Mouse (Mus musculus) neural tube, embryonic 11.5 days (tissue): ENCODE data around the gene Lhx6. TPM values are rescaled to one million over a fixed set of nuclear protein-coding genes. Genes with fewer than 3 reads are reported as not detected.
"Not testable (repeated sequence)": the region's sequence is repeated elsewhere in the genome, so short reads cannot be mapped to it uniquely, and the experiment has no call there.

Experiments
- ATAC-seq: fragments of 200-750 bp; cut with Nextera tagmentation; 2 replicates; pipeline ENCODE4 v1.8.0; 2017; ENCODE audit warnings: moderate number of reproducible peaks, mild to moderate bottlenecking, moderate TSS enrichment, moderate library complexity; ENCODE audit not compliant: insufficient read depth, low FRiP score, low TSS enrichment
- DNase-seq: peaks from one replicate; pipeline ENCODE4 v3.0.0-alpha.2; 2015; ENCODE audit warnings: low spot score
- H3K27ac ChIP-seq: fragments of 300-500 bp; sonication (generic); 2 replicates; pipeline ENCODE4 v1.5.1; 2014; ENCODE audit warnings: low read depth, mild to moderate bottlenecking, low read length
- H3K27me3 ChIP-seq: fragments of 300-500 bp; sonication (generic); 2 replicates; pipeline ENCODE4 v1.6.1; 2014; ENCODE audit warnings: mild to moderate bottlenecking, low read length, mixed read lengths; ENCODE audit not compliant: control insufficient read depth, insufficient read depth
- H3K36me3 ChIP-seq: fragments of 300-500 bp; sonication (generic); 2 replicates; pipeline ENCODE4 v1.6.1; 2014; ENCODE audit warnings: mild to moderate bottlenecking, low read length, moderate library complexity, mixed read lengths; ENCODE audit not compliant: control insufficient read depth, insufficient read depth
- H3K4me1 ChIP-seq: fragments of 300-500 bp; sonication (generic); 2 replicates; pipeline ENCODE4 v1.6.1; 2014; ENCODE audit warnings: low read length, mixed read lengths; ENCODE audit not compliant: control insufficient read depth, insufficient read depth
- H3K4me2 ChIP-seq: fragments of 300-500 bp; sonication (generic); 2 replicates; pipeline ENCODE4 v1.6.1; 2014; ENCODE audit warnings: low read depth, mild to moderate bottlenecking, moderate library complexity
- H3K4me3 ChIP-seq: fragments of 300-500 bp; sonication (generic); 2 replicates; pipeline ENCODE4 v1.5.1; 2014; ENCODE audit warnings: low read depth, low read length
- H3K9ac ChIP-seq: fragments of 300-500 bp; sonication (generic); 2 replicates; pipeline ENCODE4 v1.6.1; 2014; ENCODE audit warnings: mild to moderate bottlenecking, low read length
- H3K9me3 ChIP-seq: fragments of 300-500 bp; sonication (generic); 2 replicates; pipeline ENCODE4 v1.6.1; 2016; ENCODE audit warnings: low read length; ENCODE audit not compliant: control insufficient read depth
- WGBS: fragments of 180-500 bp; shearing (Covaris S2); extraction: QIAGEN DNeasy Blood & Tissue Kit; methylation state at CpG from one replicate; pipeline ENCODE4 v1.1.7; 2014; 5-methylcytosine and 5-hydroxymethylcytosine counted together
- polyA plus RNA-seq: library from polyadenylated mRNA; unstranded; fragments of >200 nt; fragmentation: Nextera tagmentation; extraction: Ambion mirVana; gene quantifications from 2 replicates; pipeline ENCODE4 v1.2.1, GENCODE M21; 2014

Gene Lhx6
- 0.72 and 1.5 TPM in 2 replicates for polyA plus RNA-seq

DNA sequence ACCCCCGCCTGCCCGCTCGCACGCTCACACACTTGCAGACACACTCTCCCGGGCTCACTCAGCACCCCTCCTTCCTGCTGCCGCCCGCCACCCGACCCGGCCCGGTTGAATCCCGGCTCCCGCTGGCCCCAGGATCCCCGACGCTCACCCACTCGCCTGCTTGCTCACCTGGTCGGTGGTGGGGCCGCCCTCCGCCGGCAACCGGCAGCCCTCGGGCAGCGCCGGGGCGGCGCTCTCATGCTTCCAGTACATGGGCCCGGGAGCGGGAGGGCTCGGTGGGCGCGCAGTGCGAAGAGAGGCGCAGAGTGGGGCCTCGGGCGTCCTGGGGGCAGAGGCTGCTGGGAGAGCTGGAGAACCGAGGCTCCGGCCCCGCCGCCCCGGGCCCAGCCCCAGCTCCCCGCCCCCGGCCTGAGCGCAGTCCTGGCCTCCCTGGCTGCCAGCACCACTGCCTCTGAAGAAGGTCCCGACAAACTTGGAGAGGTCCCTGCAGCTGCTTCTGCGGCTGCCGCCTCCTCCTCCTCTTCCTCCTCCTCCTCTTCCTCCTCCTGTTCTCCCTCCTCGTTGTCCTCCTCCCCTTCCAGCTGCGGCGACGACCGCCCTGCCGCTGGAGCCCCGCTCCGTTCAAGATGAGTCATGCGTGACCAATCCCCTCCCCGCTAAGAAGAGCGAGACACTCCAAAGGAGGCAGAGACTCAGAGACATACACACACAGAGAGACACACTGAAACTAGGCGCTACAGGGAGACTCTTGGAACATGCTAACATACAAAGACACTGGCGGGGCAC is at the start of gene Lhx6:
Gene Lhx6, minus strand, starts transcription at position 453 of the 786 bp plus-strand sequence.
- peak; percentile 40 for DNase-seq
- no peaks in the 10 kb centered on the region for H3K36me3 ChIP-seq
- under 1% methylated on average over 51 of the region's 58 CpGs for WGBS

DNA sequence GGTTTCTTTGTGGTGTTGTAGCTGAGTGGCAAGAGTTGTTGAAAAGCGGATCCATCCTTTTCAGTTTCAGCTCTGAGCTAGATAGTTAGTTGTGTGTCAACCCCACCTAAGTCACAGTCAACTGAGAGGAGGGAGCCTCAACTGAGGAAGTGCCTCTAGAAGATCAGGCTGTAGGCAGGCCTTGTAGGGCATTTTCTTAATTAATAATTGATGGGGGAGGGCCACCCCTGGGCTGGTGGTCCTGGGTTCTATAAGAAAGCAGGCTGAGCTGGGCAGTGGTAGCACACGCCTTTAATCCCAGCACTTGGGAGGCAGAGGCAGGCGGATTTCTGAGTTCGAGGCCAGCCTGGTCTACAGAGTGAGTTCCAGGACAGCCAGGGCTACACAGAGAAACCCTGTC is 47.2 kb upstream of the Lhx6 start:
- not testable (repeated sequence) for H3K36me3 ChIP-seq, DNase-seq, H3K27ac ChIP-seq, H3K9ac ChIP-seq, H3K4me1 ChIP-seq, H3K4me2 ChIP-seq, ATAC-seq, H3K27me3 ChIP-seq, H3K4me3 ChIP-seq, H3K9me3 ChIP-seq
- 98% methylated on average over 4 of the region's 4 CpGs for WGBS

More for the DNA sequence above, at the start of gene Lhx6:
- Histone ChIP-seq H3K9ac (peak within 1 kb of the TSS; percentile 22), H3K9me3 (no peaks in the 10 kb centered on the region), H3K4me2 (peak within 1 kb of the TSS; percentile 49), H3K4me1 (peaks cover 15% of the 10 kb centered on the region; the same call in 1 of the 2 replicates), H3K27me3 (peaks cover 95% of the 10 kb centered on the region), H3K4me3 (peak within 1 kb of the TSS; percentile 30), H3K27ac (no peak within 1 kb of the TSS)
- peak; percentile 43; the same call in 1 of the 2 replicates for ATAC-seq

DNA sequence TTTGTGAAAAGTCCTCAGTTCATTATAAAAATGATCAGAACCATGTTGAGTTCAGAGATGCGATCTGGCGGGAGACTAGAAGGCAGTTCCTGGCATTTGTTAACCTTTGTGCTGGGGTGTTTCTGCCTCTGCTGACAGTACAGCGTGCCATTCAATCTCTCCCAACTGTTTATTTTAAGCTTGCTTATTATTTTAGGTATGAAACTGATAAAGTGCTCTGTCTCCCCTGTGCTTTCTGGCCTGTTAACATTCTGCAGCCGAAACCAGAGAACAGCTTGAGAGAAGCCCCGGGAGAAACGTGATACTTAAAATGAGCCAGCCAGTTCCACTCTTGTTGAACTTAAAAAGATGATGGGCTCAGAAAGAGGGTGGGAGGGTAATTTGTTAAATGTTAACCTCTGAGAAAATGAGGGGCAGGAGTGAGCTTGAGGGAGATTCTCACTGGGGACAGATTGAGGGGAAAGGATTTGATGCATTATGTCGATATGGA is 43.7 kb upstream of the Lhx6 start:
- Histone ChIP-seq H3K27ac (no peak overlapping the region), H3K4me3 (no peak overlapping the region), H3K9ac (no peak overlapping the region), H3K36me3 (no peaks in the 10 kb centered on the region), H3K4me1 (no peaks in the 10 kb centered on the region), H3K4me2 (no peak overlapping the region), H3K9me3 (no peaks in the 10 kb centered on the region), H3K27me3 (no peaks in the 10 kb centered on the region)
- no peak for DNase-seq
- no peak for ATAC-seq
- WGBS = 85% methylated on average over 7 of the region's 7 CpGs

DNA sequence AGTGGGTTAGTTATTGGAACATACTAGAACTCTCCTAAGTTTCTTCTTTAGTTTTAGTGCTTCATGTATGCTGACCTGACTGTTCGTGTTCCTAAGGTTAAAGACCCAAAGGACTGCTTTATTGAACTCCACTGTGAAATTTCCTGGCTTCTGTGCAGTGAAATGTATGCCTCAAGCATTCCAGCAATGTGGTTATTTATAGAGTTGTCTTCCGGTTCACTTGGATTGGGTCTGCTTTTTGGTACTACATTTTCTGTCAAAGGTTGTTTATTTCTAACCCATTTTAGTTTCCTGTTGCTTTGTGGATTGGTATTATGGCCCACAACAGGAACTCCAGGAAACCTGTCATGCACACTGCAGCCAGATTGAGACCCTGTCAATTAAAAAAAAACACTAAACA is 33.9 kb upstream of the Lhx6 start:
- Histone ChIP-seq H3K9ac (no peak overlapping the region), H3K4me1 (peaks cover 5% of the 10 kb centered on the region; the same call in 1 of the 2 replicates), H3K4me3 (no peak overlapping the region), H3K36me3 (no peaks in the 10 kb centered on the region; the same call in 1 of the 2 replicates), H3K27me3 (no peaks in the 10 kb centered on the region), H3K4me2 (no peak overlapping the region), H3K9me3 (no peaks in the 10 kb centered on the region), H3K27ac (no peak overlapping the region)
- ATAC-seq (no peak), DNase-seq (no peak)
- 86% methylated on average over 2 of the region's 2 CpGs for WGBS

DNA sequence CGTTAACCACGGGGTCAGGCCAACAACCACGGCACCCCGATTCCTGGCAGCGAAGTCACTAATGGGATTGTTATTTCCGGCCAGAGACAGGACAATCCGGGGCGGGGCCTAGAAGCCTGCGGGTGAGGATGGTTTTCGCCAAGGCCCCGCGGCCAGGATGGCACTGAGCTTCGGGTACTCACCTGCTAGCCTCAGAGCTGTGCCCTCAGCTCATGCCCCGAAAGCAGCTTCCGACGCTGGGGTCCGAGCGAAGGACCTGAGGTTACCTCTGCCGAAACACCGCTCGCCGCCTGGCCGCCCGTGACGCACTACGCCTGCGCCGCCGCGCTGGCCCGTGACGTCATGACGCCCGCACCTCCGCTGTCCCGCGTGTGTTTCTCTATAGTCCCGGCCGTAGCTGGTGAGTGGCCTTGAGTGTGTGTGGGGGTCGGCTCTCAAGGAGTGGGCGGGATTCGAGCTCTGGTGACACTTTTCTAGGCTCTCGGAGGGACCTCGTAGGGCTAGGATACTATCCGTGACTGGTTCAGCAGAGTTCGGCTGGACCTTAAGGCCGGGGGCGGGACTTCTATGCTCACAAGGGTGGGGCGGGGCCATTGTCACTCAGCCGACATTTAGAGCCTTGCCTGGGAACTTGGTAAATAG is 31.2 kb upstream of the Lhx6 start, which contains the start of the genes Mrrf and Rbm18:
Gene Mrrf, plus strand, starts transcription at position 90 of the 642 bp plus-strand sequence.
Gene Rbm18, minus strand, starts transcription at position 474 of the 642 bp plus-strand sequence.
- Histone ChIP-seq H3K4me3 (peak within 1 kb of the TSS; percentile 78), H3K27ac (0 out of 2 replicates have a peak within 1 kb of the TSS, but pooled peaks have one; percentile 55), H3K27me3 (no peaks in the 10 kb centered on the region), H3K4me1 (peaks cover 5% of the 10 kb centered on the region; the same call in 1 of the 2 replicates), H3K9ac (peak within 1 kb of the TSS; percentile 80), H3K9me3 (no peaks in the 10 kb centered on the region), H3K4me2 (peak within 1 kb of the TSS; percentile 64), H3K36me3 (peaks cover 5% of the 10 kb centered on the region)
- DNase-seq (peak; percentile 94), ATAC-seq (peak; percentile 98)
- WGBS = under 1% methylated on average over 50 of the region's 50 CpGs

DNA sequence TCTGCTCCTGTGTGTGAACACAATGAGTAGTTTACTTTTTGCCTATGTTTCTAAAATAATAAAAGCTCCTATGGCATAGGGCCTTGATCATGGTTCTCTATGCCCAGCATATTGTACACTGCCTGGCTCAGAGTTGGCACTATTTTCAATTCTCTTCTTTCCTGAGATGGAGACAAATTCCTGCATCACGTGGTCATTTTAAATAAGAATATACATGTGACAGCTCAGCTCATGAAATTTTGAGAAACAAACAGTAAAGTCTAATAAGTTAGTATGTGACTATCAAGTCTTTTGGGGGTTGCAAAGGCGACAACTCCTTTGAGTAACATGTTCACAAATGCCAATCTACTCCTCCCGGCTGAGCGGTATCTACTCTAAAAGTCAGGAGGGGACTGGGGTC is 30.7 kb upstream of the Lhx6 start:
- Histone ChIP-seq H3K4me1 (peaks cover 5% of the 10 kb centered on the region; the same call in 1 of the 2 replicates), H3K9ac (peak overlapping the region; percentile 80), H3K9me3 (no peaks in the 10 kb centered on the region), H3K27me3 (no peaks in the 10 kb centered on the region), H3K4me2 (peak overlapping the region; percentile 62), H3K36me3 (peaks cover 5% of the 10 kb centered on the region), H3K27ac (0 out of 2 replicates have a peak overlapping the region, but pooled peaks have one; percentile 55), H3K4me3 (peak overlapping the region; percentile 78)
- under 1% methylated on average over 4 of the region's 4 CpGs for WGBS
- no peak for DNase-seq
- ATAC-seq = no peak

DNA sequence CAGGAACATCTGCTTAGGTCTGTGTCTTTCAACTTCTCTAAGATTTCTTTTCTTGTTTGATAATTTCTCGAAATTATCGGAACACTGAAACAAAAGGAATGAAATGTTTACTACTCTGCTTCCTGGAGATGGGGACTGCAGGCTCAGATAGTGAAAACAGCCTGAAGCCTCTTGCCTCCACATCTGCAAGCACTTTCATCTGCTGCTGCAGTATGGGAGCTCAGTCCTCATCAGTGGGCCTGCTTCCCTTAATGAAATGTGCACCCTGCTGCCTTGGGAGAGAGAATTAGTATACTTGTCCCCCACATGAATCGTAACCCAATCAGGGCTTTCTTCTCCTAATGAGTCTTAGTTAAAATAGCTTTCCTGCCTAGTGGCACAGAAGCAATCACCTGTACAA is 23.8 kb upstream of the Lhx6 start:
- no peak for DNase-seq
- H3K9me3 ChIP-seq = no peaks in the 10 kb centered on the region
- H3K36me3 ChIP-seq = peaks cover 5% of the 10 kb centered on the region; the same call in 1 of the 2 replicates
- no peak for ATAC-seq
- WGBS = 93% methylated on average over 3 of the region's 3 CpGs
- H3K4me2 ChIP-seq = no peak overlapping the region
- H3K27ac ChIP-seq = no peak overlapping the region
- H3K4me1 ChIP-seq = no peaks in the 10 kb centered on the region
- no peaks in the 10 kb centered on the region for H3K27me3 ChIP-seq
- H3K9ac ChIP-seq = no peak overlapping the region
- H3K4me3 ChIP-seq = no peak overlapping the region

DNA sequence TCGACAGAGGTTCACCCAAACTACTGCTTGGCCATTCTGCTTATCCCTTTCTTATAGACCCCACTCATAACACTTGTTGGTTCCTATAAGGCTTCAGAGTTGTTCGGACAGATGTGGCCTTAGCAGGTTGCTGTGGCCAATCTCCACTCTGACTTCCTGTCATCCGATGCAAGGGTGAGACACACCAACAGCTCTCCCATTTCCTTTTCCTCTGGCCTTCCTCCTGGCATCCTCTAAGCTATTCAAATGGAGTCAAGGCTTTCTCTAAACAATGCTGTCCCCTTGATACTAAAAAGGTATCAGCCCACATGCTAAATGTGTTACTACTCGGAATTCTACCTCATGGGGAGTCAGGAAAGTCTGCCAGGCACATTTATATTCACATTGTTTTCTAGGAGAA is 22.8 kb upstream of the Lhx6 start:
- no peak for DNase-seq
- no peaks in the 10 kb centered on the region for H3K9me3 ChIP-seq
- ATAC-seq = no peak
- no peaks in the 10 kb centered on the region for H3K27me3 ChIP-seq
- no peak overlapping the region for H3K9ac ChIP-seq
- 79% methylated on average over 4 of the region's 4 CpGs for WGBS
- no peaks in the 10 kb centered on the region for H3K4me1 ChIP-seq
- H3K36me3 ChIP-seq = peaks cover 2% of the 10 kb centered on the region; the same call in 1 of the 2 replicates
- H3K4me2 ChIP-seq = no peak overlapping the region
- no peak overlapping the region for H3K4me3 ChIP-seq
- no peak overlapping the region for H3K27ac ChIP-seq
